Mouse (Mus musculus) retina, adult 2 months (tissue): Measurements from ENCODE around the gene Tacc2.

Experiments used
- DNase-seq: peaks from one replicate; pipeline ENCODE4 v3.0.0-alpha.2; 2012; ENCODE audit warnings: low read depth, low spot score

The Tacc2 gene

DNA sequence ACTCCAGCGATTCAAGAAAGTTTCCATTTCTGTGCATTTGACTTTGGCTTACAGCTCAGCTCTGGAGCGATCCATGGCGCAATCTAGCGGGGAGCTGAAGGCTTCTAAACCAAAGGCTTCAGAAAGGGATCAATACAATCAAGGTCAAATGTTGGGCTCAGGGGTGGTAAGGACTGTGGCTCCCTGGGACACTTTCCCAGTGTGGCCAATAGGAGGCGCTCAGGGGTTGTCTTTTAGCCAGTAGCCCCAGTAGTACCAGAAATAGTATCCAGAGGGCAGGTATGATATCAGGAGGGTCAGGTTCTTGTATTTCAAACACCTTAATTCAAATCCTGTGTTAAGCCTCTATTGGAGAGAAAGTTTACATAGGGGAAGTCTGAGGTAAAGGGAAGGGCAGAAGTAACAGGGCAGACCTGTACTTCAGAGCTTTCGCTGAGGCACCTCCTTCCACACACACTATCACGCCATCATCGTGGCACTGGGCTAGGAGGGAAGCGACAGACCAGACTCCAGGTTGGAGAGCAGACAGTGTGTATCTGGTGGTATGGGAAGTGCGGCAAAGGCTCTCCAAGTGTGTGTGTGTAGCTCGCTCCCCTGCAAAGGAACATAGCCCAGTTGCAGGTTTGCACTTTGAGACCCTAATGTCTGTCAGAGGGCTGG lies 196.1 kb downstream of the Tacc2 start:
- DNase-seq: no peak

- DNase-seq: no peak
These were observed 196.8 kb downstream of the Tacc2 start, which contains the start of gene Btbd16 for GRCm38 (mm10) chr7:130773914-130774630. Btbd16 (plus strand) TSS chr7:130774069.

- DNase-seq: no peak
These were observed 203.7 kb downstream of the Tacc2 start for GRCm38 (mm10) chr7:130780866-130781419.

GRCm38 (mm10) chr7:130782501-130783050 lies 205.3 kb downstream of the Tacc2 start:
- no peak for DNase-seq

DNA sequence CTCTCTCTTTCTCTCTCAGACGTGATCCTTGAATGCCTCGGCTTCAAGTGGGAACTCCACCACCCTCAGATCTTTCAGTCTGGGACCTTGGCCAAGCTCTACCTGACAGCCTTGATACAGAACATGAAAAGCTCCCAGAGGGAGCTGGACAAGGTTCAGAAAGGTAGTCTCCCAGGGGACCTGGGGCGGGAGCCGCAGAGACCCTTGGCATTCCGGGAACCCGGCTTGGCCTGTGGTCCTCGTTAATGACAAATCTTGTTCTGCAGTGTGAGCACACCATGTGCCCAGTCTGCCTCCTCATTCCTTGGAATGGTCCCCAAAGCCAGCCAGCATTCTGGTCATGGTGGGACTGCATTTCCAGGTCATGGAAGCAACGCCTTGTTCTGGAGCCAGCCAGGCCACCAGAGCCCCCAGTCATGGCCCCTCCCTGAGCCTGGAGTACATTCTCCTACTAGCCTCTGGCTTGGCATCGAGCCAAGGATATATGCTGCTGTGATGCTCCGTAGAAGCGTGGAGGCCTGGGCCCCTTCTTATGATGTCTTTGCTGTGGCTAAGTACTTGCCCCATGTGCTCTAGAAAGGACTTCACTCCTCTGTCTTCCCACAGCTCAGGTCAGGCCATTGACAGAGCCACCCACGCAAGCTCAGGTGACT lies 208.8 kb downstream of the Tacc2 start:
- DNase-seq: no peak

- no peak for DNase-seq
These were observed 209.5 kb downstream of the Tacc2 start for GRCm38 (mm10) chr7:130786708-130787107.

- DNase-seq: no peak
These were observed 210.3 kb downstream of the Tacc2 start for GRCm38 (mm10) chr7:130787537-130787936.

DNA sequence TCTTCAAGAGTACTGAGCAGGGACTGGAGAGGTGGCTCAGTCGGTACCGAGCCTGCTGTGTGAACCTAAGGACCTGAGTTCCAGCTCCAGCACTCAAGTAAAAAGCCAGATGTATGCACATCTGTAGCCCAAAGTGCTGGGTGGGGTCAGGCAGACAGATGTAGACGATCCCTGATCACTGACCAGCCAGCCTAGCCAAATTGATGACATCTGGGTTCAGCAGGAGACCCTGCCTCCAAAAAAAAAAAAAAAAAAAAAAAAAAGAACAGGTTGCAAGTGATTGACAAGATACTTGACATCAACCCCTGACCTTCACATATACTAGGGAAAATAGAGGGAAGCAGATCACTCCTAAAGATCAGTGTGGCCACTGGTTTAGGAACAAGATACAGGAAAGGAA lies 211.7 kb downstream of the Tacc2 start:
- DNase-seq: no peak

GRCm38 (mm10) chr7:130789456-130789855 lies 212.2 kb downstream of the Tacc2 start:
- DNase-seq: no peak

GRCm38 (mm10) chr7:130793671-130794070 lies 216.4 kb downstream of the Tacc2 start:
- DNase-seq: no peak

GRCm38 (mm10) chr7:130796786-130797185 lies 219.5 kb downstream of the Tacc2 start:
- DNase-seq: no peak

- no peak for DNase-seq
These were observed 220.3 kb downstream of the Tacc2 start for GRCm38 (mm10) chr7:130797524-130797923.

DNA sequence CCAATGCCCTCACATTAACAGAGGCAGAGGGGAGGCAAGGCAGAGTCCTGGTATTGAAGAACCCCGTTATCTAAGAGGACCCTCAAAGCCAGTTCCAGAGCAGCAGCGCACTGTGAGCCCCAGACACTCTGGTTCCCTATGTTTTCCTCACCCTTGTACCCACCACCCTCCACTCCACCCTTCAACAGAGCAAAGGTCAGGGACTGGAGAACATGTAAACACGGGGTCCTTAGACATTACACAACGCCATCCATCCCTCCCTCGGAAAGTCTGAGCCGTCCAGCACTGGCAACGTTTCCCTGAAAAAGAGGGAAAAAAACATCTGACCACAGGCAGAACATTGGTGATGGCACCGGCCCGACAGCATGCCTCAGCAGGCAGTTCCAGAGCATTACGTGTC lies 222.2 kb downstream of the Tacc2 start:
- DNase-seq: no peak

GRCm38 (mm10) chr7:130800681-130801080 lies 223.4 kb downstream of the Tacc2 start:
- no peak for DNase-seq

GRCm38 (mm10) chr7:130801811-130802210 lies 224.6 kb downstream of the Tacc2 start:
- DNase-seq: no peak

DNA sequence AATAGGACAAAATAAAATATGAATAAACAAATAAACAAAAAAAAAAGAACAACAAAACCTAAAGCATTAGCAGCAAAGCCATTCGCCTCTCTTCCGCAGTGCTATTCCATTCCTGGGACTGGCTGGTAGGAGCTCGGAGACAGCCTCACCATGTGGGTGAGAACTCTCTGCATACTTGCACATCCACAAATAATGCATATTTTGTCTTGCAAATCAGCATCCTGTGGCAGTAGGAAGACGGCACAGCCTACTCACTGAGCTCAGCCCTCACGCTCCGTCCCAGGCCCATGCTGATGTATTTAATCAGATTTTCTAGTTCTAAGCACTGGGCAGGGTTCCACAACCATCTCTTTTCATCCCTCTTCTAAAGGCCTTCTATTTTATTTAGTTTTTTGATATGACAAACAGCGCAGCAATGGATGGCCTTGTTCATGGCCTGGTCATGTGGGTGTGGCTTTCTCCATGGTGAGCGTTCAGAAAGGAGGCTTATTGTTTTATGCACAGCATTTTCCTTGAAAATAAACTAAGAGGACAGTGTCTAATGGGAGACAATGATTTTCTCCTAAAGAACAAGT lies 226.1 kb downstream of the Tacc2 start:
- no peak for DNase-seq

- DNase-seq: no peak
These were observed 227.8 kb downstream of the Tacc2 start for GRCm38 (mm10) chr7:130804991-130805390.

GRCm38 (mm10) chr7:130807749-130808148 lies 230.5 kb downstream of the Tacc2 start:
- DNase-seq: no peak

DNA sequence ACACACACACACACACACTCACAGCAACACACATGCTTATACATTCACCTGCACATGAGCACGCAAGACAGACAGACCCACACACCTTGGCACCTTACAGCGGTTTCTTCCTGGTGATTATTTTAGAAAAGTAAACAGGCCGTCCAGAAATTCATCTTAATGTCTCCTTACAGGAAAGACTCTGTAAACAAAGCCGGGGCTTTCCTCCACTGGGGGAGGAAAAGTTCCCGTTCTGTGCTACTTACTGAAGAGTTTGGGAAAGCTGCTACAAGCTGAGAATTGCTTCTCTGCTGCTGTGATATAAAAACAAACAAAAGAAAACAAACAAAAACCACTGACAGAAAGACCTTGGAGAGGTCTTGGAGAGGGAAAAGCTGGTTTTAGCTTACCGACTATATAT lies 231.5 kb downstream of the Tacc2 start:
- DNase-seq: no peak

DNA sequence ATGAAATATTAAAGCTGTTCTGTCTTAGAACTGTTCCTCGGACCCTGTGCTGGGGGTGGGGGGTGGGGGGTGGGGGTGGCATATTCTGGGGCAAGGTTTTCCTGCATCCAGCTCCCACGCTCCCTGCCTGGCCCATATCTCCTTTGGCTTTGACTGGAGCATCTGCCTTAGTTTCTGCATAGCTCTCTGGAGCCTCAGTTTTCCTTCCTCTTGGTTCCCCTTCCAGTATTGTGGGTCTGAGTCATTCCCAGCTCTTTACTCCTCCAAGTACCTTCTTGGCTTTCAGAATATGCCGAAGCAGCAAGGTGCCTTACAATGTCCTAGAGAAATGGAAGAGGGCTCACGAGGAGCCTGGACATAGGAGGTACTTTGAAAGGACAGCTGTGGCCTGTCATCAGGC lies 233.0 kb downstream of the Tacc2 start:
- DNase-seq: no peak

DNA sequence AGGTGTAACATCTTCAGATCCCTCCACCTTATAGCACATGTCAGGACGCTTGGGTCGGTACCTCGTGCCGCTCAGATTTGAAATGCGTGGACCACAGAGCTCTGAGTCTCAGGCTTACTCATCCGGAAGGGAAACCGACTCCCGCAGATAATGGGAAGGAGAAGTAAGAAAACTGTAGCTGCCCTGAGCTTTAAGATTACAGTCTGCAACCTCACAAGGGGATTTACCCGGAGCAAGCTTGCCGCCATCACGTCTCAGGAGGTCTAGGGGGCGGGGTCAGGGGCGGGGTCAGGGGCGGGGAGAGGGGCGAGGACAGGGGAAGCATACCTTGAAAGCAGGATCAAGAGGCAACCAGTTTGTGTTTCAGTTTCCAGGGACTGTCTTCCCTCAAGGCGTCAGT lies 235.2 kb downstream of the Tacc2 start:
- no peak for DNase-seq
